Mouse (Mus musculus) kidney, embryonic 14.5 days (tissue): ENCODE results near the gene Msi2. TPM values are rescaled to one million over a fixed set of nuclear protein-coding genes. Genes with fewer than 3 reads are reported as not detected.
A peak's percentile ranks its signal among the peaks of the same experiment; 100 is the strongest.

Experiments used
- ATAC-seq: fragments of 200-750 bp; cut with Nextera tagmentation; 2 replicates; pipeline ENCODE4 v1.8.0; 2017; ENCODE audit warnings: moderate number of reproducible peaks, mild to moderate bottlenecking, moderate TSS enrichment, moderate library complexity; ENCODE audit not compliant: low FRiP score, low TSS enrichment
- H3K27ac ChIP-seq: fragments of 300-500 bp; sonication (generic); 2 replicates; pipeline ENCODE4 v1.5.1; 2014; ENCODE audit warnings: low read depth, mild to moderate bottlenecking, low read length, moderate library complexity, mixed read lengths
- H3K27me3 ChIP-seq: fragments of 300-500 bp; sonication (generic); 2 replicates; pipeline ENCODE4 v1.6.1; 2014; ENCODE audit warnings: mild to moderate bottlenecking, low read length; ENCODE audit not compliant: control insufficient read depth, insufficient read depth
- H3K36me3 ChIP-seq: fragments of 300-500 bp; sonication (generic); 2 replicates; pipeline ENCODE4 v1.6.1; 2014; ENCODE audit warnings: low read length, mixed read lengths; ENCODE audit not compliant: control insufficient read depth, insufficient read depth
- H3K4me1 ChIP-seq: fragments of 300-500 bp; sonication (generic); 2 replicates; pipeline ENCODE4 v1.6.1; 2014; ENCODE audit warnings: low read length, mixed read lengths; ENCODE audit not compliant: control insufficient read depth, insufficient read depth
- H3K4me2 ChIP-seq: fragments of 300-500 bp; sonication (generic); replicated peaks from 2 replicates; pipeline ENCODE4 v1.6.1; 2014; ENCODE audit warnings: low read depth, mild to moderate bottlenecking, low read length
- H3K4me3 ChIP-seq: fragments of 300-500 bp; sonication (generic); 2 replicates; pipeline ENCODE4 v1.5.1; 2014; ENCODE audit warnings: mild to moderate bottlenecking, low read length
- H3K9ac ChIP-seq: fragments of 300-500 bp; sonication (generic); 2 replicates; pipeline ENCODE4 v1.6.1; 2014; ENCODE audit warnings: low read depth, mild to moderate bottlenecking, low read length, moderate library complexity
- H3K9me3 ChIP-seq: fragments of 300-500 bp; sonication (generic); 2 replicates; pipeline ENCODE4 v1.6.1; 2016; ENCODE audit warnings: low read length; ENCODE audit not compliant: control insufficient read depth
- WGBS: fragments of 180-500 bp; shearing (Covaris S2); extraction: QIAGEN DNeasy Blood & Tissue Kit; methylation state at CpG from one replicate; pipeline ENCODE4 v1.1.7; 2014; 5-methylcytosine and 5-hydroxymethylcytosine counted together
- polyA plus RNA-seq: library from polyadenylated mRNA; unstranded; fragments of >200 nt; fragmentation: Nextera tagmentation; extraction: Ambion mirVana; gene quantifications from 2 replicates; pipeline ENCODE4 v1.2.1, GENCODE M21; 2014

Msi2 gene
- polyA plus RNA-seq, 1 experiment from 2014 or later, result 30.8 TPM

DNA sequence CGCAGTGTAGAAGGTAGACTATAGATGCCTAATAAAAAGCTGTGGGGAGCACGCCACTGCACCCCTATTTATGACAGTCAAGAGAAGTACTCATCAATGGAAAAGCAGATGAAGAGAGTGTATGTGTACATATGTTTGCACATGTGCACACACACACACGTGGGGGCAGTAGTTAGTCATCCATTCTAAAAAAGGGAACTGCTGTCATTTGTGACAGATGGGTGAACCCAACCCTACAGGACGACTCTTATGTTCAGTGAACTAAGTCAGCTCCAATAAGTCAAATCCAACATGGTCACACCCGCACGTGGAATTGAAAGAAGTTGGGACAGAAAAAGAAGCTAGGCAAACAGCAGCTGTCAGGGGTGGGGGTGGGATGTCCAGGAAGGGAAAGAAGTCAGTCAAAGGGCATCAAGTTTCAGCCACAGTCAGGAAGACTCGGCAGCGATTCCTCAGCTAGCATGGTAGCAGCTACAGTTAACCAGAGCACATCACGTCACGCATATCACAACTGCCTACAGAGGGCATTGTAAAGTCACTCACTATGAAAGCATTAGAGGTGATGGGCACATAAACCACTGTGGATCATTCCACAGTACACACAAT is 158.8 kb downstream of the Msi2 start:
- peak; percentile 20; the same call in 1 of the 2 replicates for ATAC-seq
- WGBS, result 27% methylated on average over 10 of the region's 10 CpGs
- peak overlapping the region; percentile 83; the same call in 1 of the 2 replicates for H3K27ac ChIP-seq
- no peaks in the 10 kb centered on the region for H3K27me3 ChIP-seq
- no peaks in the 10 kb centered on the region for H3K9me3 ChIP-seq
- H3K4me1 ChIP-seq, result peaks cover 72% of the 10 kb centered on the region
- H3K4me2 ChIP-seq, result no peak overlapping the region
- no peak overlapping the region for H3K9ac ChIP-seq
- peaks cover 4% of the 10 kb centered on the region; the same call in 1 of the 2 replicates for H3K36me3 ChIP-seq
- no peak overlapping the region for H3K4me3 ChIP-seq

DNA sequence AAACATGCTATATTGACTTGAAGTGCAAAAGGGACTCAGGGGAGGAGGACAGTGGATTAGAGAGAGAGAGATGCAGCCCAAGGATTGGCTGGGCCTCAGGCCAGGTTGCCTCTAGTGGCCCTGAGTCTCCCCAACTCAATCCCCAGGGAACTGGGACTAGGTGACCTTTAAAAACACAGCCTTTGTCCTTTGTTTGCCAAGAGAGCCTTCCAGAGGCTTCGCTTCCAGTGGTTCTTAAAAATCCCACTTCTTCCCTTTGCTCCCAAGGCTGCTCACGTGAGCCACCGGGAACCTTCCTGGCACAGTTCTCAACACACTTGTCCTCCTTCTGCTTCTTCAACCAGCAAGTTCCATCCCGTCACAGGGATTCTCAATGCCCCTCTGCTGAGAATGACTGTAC is 159.6 kb downstream of the Msi2 start:
- H3K27me3 ChIP-seq, result no peaks in the 10 kb centered on the region
- no peaks in the 10 kb centered on the region for H3K9me3 ChIP-seq
- no peaks in the 10 kb centered on the region for H3K36me3 ChIP-seq
- no peak for ATAC-seq
- whole genome bisulfite sequencing, result 78% methylated on average over 4 of the region's 4 CpGs
- H3K27ac ChIP-seq, result peak overlapping the region; percentile 83
- peaks cover 79% of the 10 kb centered on the region for H3K4me1 ChIP-seq
- no peak overlapping the region for H3K4me2 ChIP-seq
- no peak overlapping the region for H3K4me3 ChIP-seq
- peak overlapping the region; percentile 28; the same call in 1 of the 2 replicates for H3K9ac ChIP-seq

DNA sequence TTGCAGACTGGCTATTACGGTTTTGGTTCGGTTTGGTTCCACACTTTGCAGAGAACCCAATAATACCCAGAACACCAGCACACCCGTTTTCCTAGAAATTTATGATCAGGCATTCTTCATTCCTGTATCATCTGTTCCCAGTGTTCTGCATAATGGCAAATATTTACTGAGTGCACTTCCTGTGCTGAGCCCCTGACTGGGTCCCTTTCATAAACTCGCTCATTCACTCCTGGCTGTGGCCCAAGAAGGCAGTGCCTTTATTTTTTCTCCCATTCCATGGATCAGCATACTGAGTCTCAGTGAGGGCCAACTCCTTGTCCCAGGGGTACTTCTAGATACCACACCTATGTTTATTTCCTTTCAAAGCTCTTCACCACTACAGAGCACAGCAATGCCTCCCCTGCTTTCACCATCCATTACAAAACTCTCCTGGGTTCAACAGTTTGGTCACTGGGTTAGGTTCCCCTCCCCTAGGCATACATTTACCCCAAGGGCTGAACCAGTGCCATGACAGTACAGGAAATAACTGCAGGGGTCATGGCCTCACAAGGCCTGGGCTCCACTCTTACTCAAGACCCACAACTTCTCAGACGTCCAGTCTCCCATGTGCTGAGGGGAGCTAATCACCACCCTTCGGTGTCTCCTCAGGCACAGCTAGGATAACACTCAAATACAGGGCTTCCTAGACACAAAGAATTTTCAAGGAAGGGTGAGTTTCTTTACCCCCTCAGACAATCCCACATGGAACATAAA is 160.3 kb downstream of the Msi2 start:
- no peak overlapping the region for H3K4me3 ChIP-seq
- H3K4me2 ChIP-seq, result no peak overlapping the region
- peak overlapping the region; percentile 83 for H3K27ac ChIP-seq
- H3K9ac ChIP-seq, result peak overlapping the region; percentile 18; the same call in 1 of the 2 replicates
- H3K4me1 ChIP-seq, result peaks cover 87% of the 10 kb centered on the region
- no peaks in the 10 kb centered on the region for H3K36me3 ChIP-seq
- 51% methylated on average over 6 of the region's 6 CpGs for WGBS
- no peaks in the 10 kb centered on the region for H3K9me3 ChIP-seq
- no peaks in the 10 kb centered on the region for H3K27me3 ChIP-seq
- ATAC-seq, result peak; percentile 37

DNA sequence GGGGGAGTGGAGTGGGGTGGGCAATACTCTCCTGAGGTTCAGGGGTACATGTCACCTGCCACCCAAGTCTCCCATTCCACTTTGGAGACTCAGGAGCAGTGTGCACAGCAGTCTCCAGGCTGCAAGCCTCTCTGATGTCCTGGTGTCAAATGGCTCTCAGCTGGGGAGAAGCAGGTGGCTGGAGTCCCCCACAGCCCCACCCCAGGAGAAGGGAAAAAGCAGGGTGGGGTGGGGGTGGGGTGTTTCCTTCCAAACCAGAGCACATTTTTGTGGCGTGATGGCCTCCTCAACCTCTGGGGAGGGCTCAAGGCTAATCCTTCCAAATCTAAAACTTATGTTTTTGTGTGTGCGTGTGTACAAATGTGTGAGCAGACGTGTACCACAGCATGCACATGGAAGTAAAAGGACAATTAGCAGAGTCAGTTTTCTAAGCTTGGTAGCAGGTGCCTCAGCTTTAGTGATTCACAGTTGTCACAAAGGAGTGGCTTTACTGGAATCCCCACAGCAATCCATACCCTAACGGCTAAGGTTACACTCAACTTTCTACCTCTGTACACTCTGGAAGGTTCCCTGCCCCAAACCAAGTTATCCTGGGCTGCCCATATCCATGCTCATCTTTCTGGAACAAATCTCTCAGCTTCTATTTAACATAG is 161.1 kb downstream of the Msi2 start:
- 58% methylated on average over 4 of the region's 4 CpGs for WGBS

DNA sequence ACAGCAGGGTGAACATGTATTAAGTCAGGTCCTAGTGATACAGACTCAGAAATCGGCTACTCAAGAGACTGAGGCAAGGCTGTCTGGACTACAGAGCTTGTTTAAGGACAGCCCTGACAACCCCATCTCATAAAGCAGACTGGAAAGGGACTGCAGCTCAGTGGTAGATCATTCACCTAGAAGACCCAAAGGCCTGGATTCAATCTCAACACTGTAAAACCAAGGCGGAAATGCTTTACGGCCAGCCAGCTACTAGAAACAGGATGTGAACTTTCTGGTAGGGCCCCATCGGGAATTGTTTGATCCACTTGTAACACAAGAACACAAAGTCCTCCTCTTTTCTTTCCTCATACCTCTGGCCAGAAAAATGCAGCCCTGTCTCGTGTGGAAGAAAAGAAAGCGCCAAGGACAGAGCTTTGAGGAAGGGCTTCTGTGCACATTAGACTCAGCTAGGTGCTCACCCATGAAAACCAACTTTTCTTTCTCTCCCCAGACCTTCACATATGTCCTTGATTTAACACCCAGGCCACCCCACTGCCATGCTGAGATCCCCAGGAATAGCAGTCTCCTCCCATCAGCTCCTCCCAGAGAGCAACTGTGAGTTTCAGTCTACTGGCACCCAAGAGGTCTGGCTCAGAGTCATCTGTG is 162.3 kb downstream of the Msi2 start:
- Histone ChIP-seq H3K9me3 (no peaks in the 10 kb centered on the region), H3K27ac (peak overlapping the region; percentile 95), H3K9ac (peak overlapping the region; percentile 34; the same call in 1 of the 2 replicates), H3K27me3 (no peaks in the 10 kb centered on the region), H3K36me3 (no peaks in the 10 kb centered on the region), H3K4me3 (no peak overlapping the region), H3K4me1 (peaks cover 93% of the 10 kb centered on the region), H3K4me2 (peak overlapping the region; percentile 19; the same call in 1 of the 2 replicates)
- 6% methylated on average over 6 of the region's 6 CpGs for WGBS
- ATAC-seq, result peak; percentile 12; the same call in 1 of the 2 replicates

More for the DNA sequence above, 161.1 kb downstream of the Msi2 start:
- peaks cover 93% of the 10 kb centered on the region for H3K4me1 ChIP-seq
- no peak overlapping the region for H3K4me2 ChIP-seq
- no peaks in the 10 kb centered on the region for H3K36me3 ChIP-seq
- peak overlapping the region; percentile 83 for H3K27ac ChIP-seq
- ATAC-seq, result no peak
- H3K9me3 ChIP-seq, result no peaks in the 10 kb centered on the region
- peak overlapping the region; percentile 12; the same call in 1 of the 2 replicates for H3K9ac ChIP-seq
- no peaks in the 10 kb centered on the region for H3K27me3 ChIP-seq
- no peak overlapping the region for H3K4me3 ChIP-seq

DNA sequence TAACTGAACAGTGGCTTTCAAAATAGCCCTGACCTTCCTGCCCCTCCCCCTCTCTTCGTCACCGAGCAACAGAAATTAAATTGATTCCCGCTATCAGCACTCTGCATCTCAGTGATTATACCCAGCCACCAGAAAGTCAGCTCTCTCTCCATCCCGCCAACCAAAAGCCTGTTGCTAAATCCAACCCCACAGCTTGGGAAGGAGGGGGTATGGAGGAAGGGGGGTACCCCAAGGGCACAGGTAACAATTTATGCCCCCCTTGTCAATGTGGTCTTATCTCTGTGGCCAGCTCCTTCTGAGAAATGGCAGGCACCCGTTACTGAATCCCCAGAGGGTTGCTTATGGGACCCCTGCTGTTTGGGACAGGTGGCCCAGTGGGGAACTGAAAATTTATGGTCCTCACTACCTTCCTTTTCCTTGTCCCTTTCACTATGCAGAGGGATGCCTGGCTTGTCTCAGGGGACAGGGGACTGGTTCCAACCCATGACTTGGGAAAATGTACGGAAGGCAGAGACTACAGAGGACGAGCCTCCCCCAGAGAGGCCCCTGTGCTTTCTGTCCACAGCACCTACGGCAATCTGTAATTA is 163.0 kb downstream of the Msi2 start:
- Histone ChIP-seq H3K27ac (peak overlapping the region; percentile 95), H3K4me2 (no peak overlapping the region; the same call in 1 of the 2 replicates), H3K9me3 (no peaks in the 10 kb centered on the region), H3K4me3 (no peak overlapping the region), H3K9ac (peak overlapping the region; percentile 34; the same call in 1 of the 2 replicates), H3K27me3 (no peaks in the 10 kb centered on the region), H3K4me1 (peaks cover 94% of the 10 kb centered on the region), H3K36me3 (no peaks in the 10 kb centered on the region)
- peak; percentile 4; the same call in 1 of the 2 replicates for ATAC-seq
- 33% methylated on average over 8 of the region's 8 CpGs for WGBS

DNA sequence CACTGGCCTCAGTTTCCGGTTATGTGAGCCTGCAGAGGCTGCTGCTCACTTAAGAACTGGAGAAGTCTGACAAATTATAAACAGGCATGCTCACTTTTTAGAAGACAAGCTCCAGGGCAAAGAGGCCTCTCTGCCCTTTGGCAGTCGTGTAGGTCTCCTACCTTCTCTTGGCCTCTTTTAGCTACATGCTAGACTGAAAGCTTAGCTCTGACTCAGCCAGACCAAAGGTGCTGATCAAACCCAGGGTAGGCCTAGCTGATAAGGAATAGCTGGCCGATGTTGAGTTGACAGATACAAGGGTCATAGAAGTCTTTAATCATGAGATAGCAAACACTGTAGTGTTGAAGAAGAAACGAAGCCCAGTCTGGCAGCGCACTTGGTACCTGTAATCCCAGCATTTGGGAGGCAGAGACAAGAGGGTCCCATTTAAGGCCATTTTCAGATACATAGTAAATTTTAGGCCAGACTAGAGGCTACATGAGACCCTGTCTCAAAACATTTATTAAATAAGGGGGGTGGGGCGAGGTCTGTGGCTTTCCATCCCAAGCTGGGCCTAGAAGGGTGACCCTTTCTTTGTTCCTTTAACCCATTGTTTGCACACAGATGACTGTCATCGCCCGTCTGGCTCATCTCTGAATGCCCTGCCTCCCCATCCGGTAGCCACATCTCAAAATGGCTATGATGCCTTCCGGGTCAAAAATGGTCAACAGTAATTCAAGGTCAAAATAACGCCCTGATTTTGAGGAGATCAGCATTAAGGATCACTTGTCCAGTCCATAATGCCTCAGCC is 164.6 kb downstream of the Msi2 start:
- WGBS, result 71% methylated on average over 11 of the region's 11 CpGs
- H3K4me1 ChIP-seq, result peaks cover 95% of the 10 kb centered on the region
- no peaks in the 10 kb centered on the region for H3K9me3 ChIP-seq
- no peak overlapping the region for H3K4me3 ChIP-seq
- no peak overlapping the region for H3K4me2 ChIP-seq
- H3K9ac ChIP-seq, result no peak overlapping the region
- peak overlapping the region; percentile 77; the same call in 1 of the 2 replicates for H3K27ac ChIP-seq
- H3K27me3 ChIP-seq, result no peaks in the 10 kb centered on the region
- ATAC-seq, result no peak
- H3K36me3 ChIP-seq, result no peaks in the 10 kb centered on the region

DNA sequence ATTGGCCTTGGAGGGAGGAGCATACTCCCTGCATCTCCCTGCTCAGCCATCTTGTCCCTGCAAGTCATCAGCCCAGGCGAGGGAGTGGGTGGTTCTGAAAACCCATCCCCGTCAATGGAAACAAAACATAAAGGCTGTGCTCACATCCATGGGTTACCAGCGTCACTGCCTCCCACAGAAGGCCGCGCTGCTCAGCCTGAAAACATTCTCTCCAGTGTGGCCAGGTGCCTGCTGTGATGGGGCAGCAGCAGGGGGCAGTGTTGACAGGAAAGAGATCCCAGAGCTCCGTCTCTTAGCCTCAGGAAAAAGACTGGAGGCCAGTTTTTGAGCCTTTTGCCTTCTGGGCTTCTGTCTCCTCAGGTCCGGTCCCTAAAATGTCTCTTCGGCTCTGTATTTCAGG is 165.3 kb downstream of the Msi2 start:
- Histone ChIP-seq H3K36me3 (no peaks in the 10 kb centered on the region), H3K9me3 (no peaks in the 10 kb centered on the region), H3K4me2 (no peak overlapping the region), H3K4me3 (no peak overlapping the region), H3K4me1 (peaks cover 95% of the 10 kb centered on the region), H3K27ac (peak overlapping the region; percentile 77; the same call in 1 of the 2 replicates), H3K9ac (no peak overlapping the region), H3K27me3 (no peaks in the 10 kb centered on the region)
- WGBS, result 23% methylated on average over 8 of the region's 8 CpGs
- peak; percentile 37; the same call in 1 of the 2 replicates for ATAC-seq
